Mouse (Mus musculus): ENCODE results near the gene March6. TPM values are rescaled to one million over a fixed set of nuclear protein-coding genes. Genes with fewer than 3 reads are reported as not detected.

Gene March6
- polyA plus RNA-seq, 1 experiment from 2014 or later = 28.2 TPM

DNA sequence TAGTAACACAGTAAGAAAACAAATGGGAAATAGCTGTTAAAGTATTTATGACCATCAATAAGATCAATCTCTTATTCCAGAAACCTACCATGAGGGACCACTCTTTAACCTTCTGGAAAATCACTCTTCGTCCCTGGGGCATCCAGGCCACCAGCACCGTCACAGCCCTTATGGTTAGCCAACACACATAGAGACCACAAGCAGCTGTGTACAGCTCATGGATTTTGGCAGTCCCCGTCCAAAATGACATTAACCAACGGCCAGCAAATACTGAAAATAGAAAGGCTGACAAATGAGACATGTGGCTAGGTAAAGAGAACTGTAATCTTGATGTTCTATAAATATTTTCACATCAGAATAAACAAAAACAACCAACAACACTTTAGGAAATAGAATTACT is 59.3 kb downstream of the March6 start:
- peaks cover 13% of the 10 kb centered on the region for H3K36me3 ChIP-seq (ENCODE audit: control insufficient read depth, insufficient read depth, low read length)
- H3K4me2 ChIP-seq (ENCODE audit: low read depth, low read length) = no peak overlapping the region
- H3K4me1 ChIP-seq (replicated peaks; ENCODE audit: control insufficient read depth, insufficient read depth, low read length) = peaks cover 2% of the 10 kb centered on the region; the same call in 1 of the 2 replicates
- ATAC-seq (ENCODE audit: low read depth) = no peak
- WGBS = 93% methylated on average over 4 of the region's 4 CpGs
- H3K9me3 ChIP-seq (ENCODE audit: control insufficient read depth, low read length) = no peaks in the 10 kb centered on the region
- no peak overlapping the region for H3K27ac ChIP-seq (ENCODE audit: low read length)
- no peaks in the 10 kb centered on the region for H3K27me3 ChIP-seq (ENCODE audit: control insufficient read depth, insufficient read depth, low read depth, low read length)
- H3K9ac ChIP-seq (ENCODE audit: low read length) = no peak overlapping the region
- H3K4me3 ChIP-seq (ENCODE audit: low read length) = no peak overlapping the region

DNA sequence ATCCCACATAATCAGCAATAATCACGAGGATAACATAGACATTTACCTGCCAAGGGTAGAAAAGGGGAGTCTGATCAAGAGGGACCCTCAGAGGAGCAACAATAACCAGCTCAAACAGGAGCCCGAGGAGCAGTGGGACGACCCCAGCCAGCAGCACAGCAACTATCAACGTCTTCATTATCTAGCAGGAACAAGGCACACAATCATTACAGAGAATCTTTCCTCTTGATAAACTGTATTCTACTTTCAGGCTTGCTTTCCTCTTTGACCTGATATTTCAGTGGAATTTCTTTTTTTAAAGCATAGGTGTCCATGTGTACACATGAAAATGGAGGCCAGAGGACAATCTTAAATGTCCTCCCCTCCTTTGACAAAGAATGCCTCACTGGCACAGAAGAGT is 61.4 kb downstream of the March6 start:
- no peaks in the 10 kb centered on the region for H3K27me3 ChIP-seq (ENCODE audit: control insufficient read depth, insufficient read depth, low read depth, low read length)
- H3K9me3 ChIP-seq (ENCODE audit: control insufficient read depth, low read length) = no peaks in the 10 kb centered on the region
- H3K9ac ChIP-seq (ENCODE audit: low read length) = no peak overlapping the region
- ATAC-seq (ENCODE audit: low read depth) = no peak
- peaks cover 2% of the 10 kb centered on the region; the same call in 1 of the 2 replicates for H3K4me1 ChIP-seq (replicated peaks; ENCODE audit: control insufficient read depth, insufficient read depth, low read length)
- WGBS = 85% methylated on average over 4 of the region's 4 CpGs
- H3K27ac ChIP-seq (ENCODE audit: low read length) = no peak overlapping the region
- no peak overlapping the region for H3K4me2 ChIP-seq (ENCODE audit: low read depth, low read length)
- H3K36me3 ChIP-seq (ENCODE audit: control insufficient read depth, insufficient read depth, low read length) = peaks cover 23% of the 10 kb centered on the region
- no peak overlapping the region for H3K4me3 ChIP-seq (ENCODE audit: low read length)

DNA sequence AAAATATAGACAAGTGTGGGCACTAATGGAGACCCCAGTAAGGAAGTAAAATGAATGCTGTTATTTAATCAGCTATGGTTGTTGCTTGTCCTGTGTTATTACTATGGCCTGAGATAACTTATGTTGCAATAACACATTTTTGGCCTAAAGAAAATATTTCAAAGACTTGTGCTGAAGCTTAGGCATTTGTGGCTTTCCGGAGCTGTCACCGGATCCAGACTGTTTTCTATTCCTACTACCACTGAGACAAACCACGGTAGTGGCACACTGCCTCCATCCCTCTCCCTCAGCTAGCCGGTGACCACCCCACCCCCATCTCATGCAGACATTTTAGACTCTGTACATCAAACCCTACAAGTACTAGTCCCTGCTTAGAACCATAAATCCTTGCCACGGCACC is 62.0 kb downstream of the March6 start:
- Histone ChIP-seq H3K4me3 (ENCODE audit: low read length) (no peak overlapping the region), H3K9me3 (ENCODE audit: control insufficient read depth, low read length) (no peaks in the 10 kb centered on the region), H3K36me3 (ENCODE audit: control insufficient read depth, insufficient read depth, low read length) (peaks cover 25% of the 10 kb centered on the region), H3K27ac (ENCODE audit: low read length) (no peak overlapping the region), H3K4me2 (ENCODE audit: low read depth, low read length) (no peak overlapping the region), H3K4me1 (replicated peaks; ENCODE audit: control insufficient read depth, insufficient read depth, low read length) (0 out of 2 replicates have a peak, but pooled peaks cover 2% of the 10 kb centered on the region), H3K9ac (ENCODE audit: low read length) (no peak overlapping the region), H3K27me3 (ENCODE audit: control insufficient read depth, insufficient read depth, low read depth, low read length) (no peaks in the 10 kb centered on the region)
- ATAC-seq (ENCODE audit: low read depth) = no peak
- WGBS = 87% methylated on average over 5 of the region's 5 CpGs

DNA sequence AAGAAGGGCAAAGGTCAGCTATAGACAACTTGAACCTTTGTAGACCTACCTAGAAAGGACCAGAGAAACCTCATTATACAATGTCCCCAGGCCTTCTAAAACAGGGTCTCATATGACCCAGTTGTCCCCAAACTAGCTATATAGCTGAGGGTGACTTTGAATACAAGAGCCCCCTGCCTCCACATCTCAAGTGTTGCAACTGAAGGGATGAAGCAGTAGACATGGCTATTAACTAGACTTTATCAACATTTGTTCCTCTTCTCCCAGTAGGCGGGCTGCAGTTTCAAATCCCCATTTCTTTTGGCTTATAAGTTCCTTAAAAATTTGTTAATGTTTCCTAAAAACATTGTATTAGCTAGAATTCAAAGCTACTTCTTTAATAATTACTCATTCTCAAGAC is 64.1 kb downstream of the March6 start:
- Histone ChIP-seq H3K36me3 (ENCODE audit: control insufficient read depth, insufficient read depth, low read length) (peaks cover 39% of the 10 kb centered on the region), H3K4me2 (ENCODE audit: low read depth, low read length) (no peak overlapping the region)
- 91% methylated on average over 1 of the region's 1 CpGs for WGBS

DNA sequence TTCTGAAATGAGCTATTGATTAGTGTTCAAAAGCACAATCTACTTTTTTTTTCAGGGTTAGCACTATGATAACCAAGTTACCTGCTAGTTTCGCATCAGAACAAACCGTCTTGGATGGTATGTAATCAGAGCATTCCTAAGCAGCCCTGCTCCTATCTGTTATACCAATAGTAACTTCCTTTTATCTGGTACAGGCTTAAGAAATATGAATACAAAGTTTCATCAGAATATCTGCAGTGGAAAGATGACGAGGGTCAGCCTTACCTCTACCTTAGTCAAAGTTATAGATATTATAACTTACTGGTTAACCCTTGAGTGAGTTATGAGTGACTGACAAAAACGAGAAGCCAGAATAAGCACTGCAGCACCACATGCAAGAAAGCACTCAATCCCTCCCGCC is 64.6 kb downstream of the March6 start:
- no peaks in the 10 kb centered on the region for H3K9me3 ChIP-seq (ENCODE audit: control insufficient read depth, low read length)
- H3K9ac ChIP-seq (ENCODE audit: low read length) = no peak overlapping the region
- no peak overlapping the region for H3K4me3 ChIP-seq (ENCODE audit: low read length)
- no peak overlapping the region for H3K27ac ChIP-seq (ENCODE audit: low read length)
- H3K4me1 ChIP-seq (replicated peaks; ENCODE audit: control insufficient read depth, insufficient read depth, low read length) = no peaks in the 10 kb centered on the region
- no peak for ATAC-seq (ENCODE audit: low read depth)
- peaks cover 42% of the 10 kb centered on the region for H3K36me3 ChIP-seq (ENCODE audit: control insufficient read depth, insufficient read depth, low read length)
- no peaks in the 10 kb centered on the region for H3K27me3 ChIP-seq (ENCODE audit: control insufficient read depth, insufficient read depth, low read depth, low read length)
- WGBS = 88% methylated on average over 5 of the region's 5 CpGs
- no peak overlapping the region for H3K4me2 ChIP-seq (ENCODE audit: low read depth, low read length)

More for the DNA sequence above, 64.1 kb downstream of the March6 start:
- Histone ChIP-seq H3K9me3 (ENCODE audit: control insufficient read depth, low read length) (no peaks in the 10 kb centered on the region), H3K4me3 (ENCODE audit: low read length) (no peak overlapping the region), H3K27me3 (ENCODE audit: control insufficient read depth, insufficient read depth, low read depth, low read length) (no peaks in the 10 kb centered on the region), H3K9ac (ENCODE audit: low read length) (no peak overlapping the region), H3K4me1 (replicated peaks; ENCODE audit: control insufficient read depth, insufficient read depth, low read length) (no peaks in the 10 kb centered on the region), H3K27ac (ENCODE audit: low read length) (no peak overlapping the region)
- ATAC-seq (ENCODE audit: low read depth) = no peak

DNA sequence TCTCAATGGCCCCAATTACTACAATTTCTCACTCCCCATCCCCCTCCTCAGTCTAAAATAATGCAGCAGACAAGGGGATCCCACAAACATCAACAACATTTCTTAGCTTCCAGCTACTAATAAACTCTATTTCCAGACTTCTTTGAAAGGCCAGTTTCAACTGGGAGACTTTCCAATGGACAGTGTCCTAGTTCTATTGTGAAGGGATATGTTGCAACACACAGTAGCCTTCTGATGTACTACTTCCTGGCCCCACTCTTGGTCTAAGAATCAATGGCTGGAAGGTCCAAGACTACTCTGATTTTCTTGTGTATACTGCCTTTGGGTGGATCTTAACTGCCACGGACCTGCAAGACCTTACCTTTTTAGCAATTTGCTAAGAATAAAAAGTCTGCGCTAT is 65.0 kb downstream of the March6 start:
- ATAC-seq (ENCODE audit: low read depth) = no peak
- H3K36me3 ChIP-seq (ENCODE audit: control insufficient read depth, insufficient read depth, low read length) = peaks cover 45% of the 10 kb centered on the region
- no peak overlapping the region for H3K4me3 ChIP-seq (ENCODE audit: low read length)
- no peak overlapping the region for H3K27ac ChIP-seq (ENCODE audit: low read length)
- H3K9ac ChIP-seq (ENCODE audit: low read length) = no peak overlapping the region
- H3K9me3 ChIP-seq (ENCODE audit: control insufficient read depth, low read length) = no peaks in the 10 kb centered on the region
- WGBS = 94% methylated on average over 2 of the region's 2 CpGs
- H3K4me2 ChIP-seq (ENCODE audit: low read depth, low read length) = no peak overlapping the region
- H3K4me1 ChIP-seq (replicated peaks; ENCODE audit: control insufficient read depth, insufficient read depth, low read length) = no peaks in the 10 kb centered on the region
- no peaks in the 10 kb centered on the region for H3K27me3 ChIP-seq (ENCODE audit: control insufficient read depth, insufficient read depth, low read depth, low read length)

DNA sequence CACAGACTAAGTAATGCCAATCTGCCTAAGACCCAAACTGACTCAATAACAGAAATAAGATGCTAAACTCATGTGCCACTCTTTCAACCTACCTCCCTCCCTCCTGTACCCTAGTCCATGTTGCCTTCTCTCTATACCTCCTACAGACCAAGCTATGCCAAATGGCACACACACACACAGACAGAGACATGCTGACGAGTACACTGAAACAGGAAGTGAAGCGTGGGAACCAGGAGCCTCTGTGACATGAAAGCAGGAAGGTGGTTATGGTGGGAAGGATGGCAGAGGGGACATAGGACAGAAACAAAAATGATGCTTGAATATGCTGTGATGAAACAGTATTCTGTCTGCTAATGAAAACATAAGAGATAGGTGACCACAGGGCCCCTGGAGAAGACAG is 70.3 kb downstream of the March6 start:
- Histone ChIP-seq H3K4me1 (replicated peaks; ENCODE audit: control insufficient read depth, insufficient read depth, low read length) (no peaks in the 10 kb centered on the region), H3K36me3 (ENCODE audit: control insufficient read depth, insufficient read depth, low read length) (peaks cover 47% of the 10 kb centered on the region), H3K9me3 (ENCODE audit: control insufficient read depth, low read length) (no peaks in the 10 kb centered on the region), H3K9ac (ENCODE audit: low read length) (no peak overlapping the region), H3K4me3 (ENCODE audit: low read length) (no peak overlapping the region), H3K27me3 (ENCODE audit: control insufficient read depth, insufficient read depth, low read depth, low read length) (no peaks in the 10 kb centered on the region), H3K27ac (ENCODE audit: low read length) (no peak overlapping the region), H3K4me2 (ENCODE audit: low read depth, low read length) (no peak overlapping the region)
- ATAC-seq (ENCODE audit: low read depth) = no peak
- WGBS = 78% methylated on average over 2 of the region's 2 CpGs

DNA sequence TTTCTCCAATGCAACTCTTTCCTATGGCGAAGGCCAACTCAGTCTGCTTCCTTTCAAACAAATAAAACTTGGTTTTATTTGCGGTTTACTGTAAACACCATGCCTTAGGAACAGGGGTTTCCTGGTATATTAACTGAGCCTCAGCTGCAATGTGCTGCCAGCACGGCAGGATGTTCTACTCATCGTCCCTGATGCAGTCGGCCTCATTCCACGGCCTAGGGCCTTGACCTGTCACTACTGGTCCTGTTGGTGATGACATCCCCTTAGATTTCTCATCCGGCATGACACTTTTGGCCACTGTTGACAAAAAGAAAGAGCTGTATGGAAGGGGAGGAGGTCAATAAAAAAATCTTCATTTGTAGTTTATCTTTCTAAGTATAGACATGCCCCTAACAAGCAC is 72.8 kb downstream of the March6 start:
- ATAC-seq (ENCODE audit: low read depth) = no peak
- Histone ChIP-seq H3K27me3 (ENCODE audit: control insufficient read depth, insufficient read depth, low read depth, low read length) (no peaks in the 10 kb centered on the region), H3K27ac (ENCODE audit: low read length) (no peak overlapping the region), H3K4me1 (replicated peaks; ENCODE audit: control insufficient read depth, insufficient read depth, low read length) (peaks cover 2% of the 10 kb centered on the region; the same call in 1 of the 2 replicates), H3K36me3 (ENCODE audit: control insufficient read depth, insufficient read depth, low read length) (peaks cover 40% of the 10 kb centered on the region), H3K9ac (ENCODE audit: low read length) (no peak overlapping the region), H3K4me3 (ENCODE audit: low read length) (no peak overlapping the region), H3K4me2 (ENCODE audit: low read depth, low read length) (no peak overlapping the region), H3K9me3 (ENCODE audit: control insufficient read depth, low read length) (no peaks in the 10 kb centered on the region)
- WGBS = 82% methylated on average over 7 of the region's 7 CpGs

DNA sequence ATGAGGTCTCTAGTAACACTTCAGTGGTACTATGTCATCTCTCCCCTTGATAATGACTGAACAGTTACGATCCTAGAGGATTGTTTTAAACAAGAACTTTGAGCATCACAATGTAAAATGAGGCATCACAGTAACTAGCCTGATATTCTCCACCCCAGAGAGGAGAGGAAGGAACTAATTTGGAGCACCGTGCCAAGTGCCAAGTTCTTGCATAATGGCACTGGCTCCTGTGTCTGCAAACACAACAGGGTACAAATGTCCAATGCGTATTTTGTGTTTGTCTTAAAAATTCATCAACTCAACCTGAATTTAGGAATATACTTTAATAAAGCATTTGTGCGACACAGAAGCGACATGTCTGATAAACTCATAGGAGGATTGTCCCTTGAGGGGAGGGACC is 74.5 kb downstream of the March6 start:
- 78% methylated on average over 5 of the region's 5 CpGs for WGBS
- H3K36me3 ChIP-seq (ENCODE audit: control insufficient read depth, insufficient read depth, low read length) = peaks cover 28% of the 10 kb centered on the region
- no peaks in the 10 kb centered on the region for H3K27me3 ChIP-seq (ENCODE audit: control insufficient read depth, insufficient read depth, low read depth, low read length)
- H3K9ac ChIP-seq (ENCODE audit: low read length) = no peak overlapping the region
- H3K4me3 ChIP-seq (ENCODE audit: low read length) = no peak overlapping the region
- no peak overlapping the region for H3K27ac ChIP-seq (ENCODE audit: low read length)
- no peaks in the 10 kb centered on the region for H3K9me3 ChIP-seq (ENCODE audit: control insufficient read depth, low read length)
- ATAC-seq (ENCODE audit: low read depth) = no peak
- peaks cover 13% of the 10 kb centered on the region for H3K4me1 ChIP-seq (replicated peaks; ENCODE audit: control insufficient read depth, insufficient read depth, low read length)
- H3K4me2 ChIP-seq (ENCODE audit: low read depth, low read length) = no peak overlapping the region

DNA sequence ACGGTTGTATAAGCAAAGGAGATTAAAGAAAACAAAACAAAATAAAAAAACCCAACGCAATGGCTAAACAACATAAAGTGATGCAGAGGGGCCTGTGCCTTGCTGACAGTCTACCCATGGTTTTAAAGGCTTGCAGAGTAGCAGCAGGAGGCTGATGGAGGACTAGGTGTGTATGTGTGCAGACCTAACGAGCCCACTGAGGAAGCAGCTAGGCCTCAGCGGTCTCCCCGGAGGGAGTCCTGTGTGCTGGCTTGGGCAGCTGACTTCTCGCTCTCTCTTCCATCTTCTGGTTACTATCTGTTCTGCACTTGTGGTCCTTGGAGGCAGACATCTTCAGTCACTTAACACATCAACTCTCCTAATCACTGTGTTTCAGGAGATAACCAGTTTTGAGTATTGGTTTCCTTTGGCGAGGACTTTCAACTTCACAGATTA is 76.0 kb downstream of the March6 start:
- 58% methylated on average over 7 of the region's 7 CpGs for WGBS
- no peak overlapping the region for H3K4me2 ChIP-seq (ENCODE audit: low read depth, low read length)
- ATAC-seq (ENCODE audit: low read depth) = no peak
- H3K27me3 ChIP-seq (ENCODE audit: control insufficient read depth, insufficient read depth, low read depth, low read length) = no peaks in the 10 kb centered on the region
- H3K4me3 ChIP-seq (ENCODE audit: low read length) = no peak overlapping the region
- no peak overlapping the region for H3K27ac ChIP-seq (ENCODE audit: low read length)
- peaks cover 18% of the 10 kb centered on the region for H3K36me3 ChIP-seq (ENCODE audit: control insufficient read depth, insufficient read depth, low read length)
- no peaks in the 10 kb centered on the region for H3K9me3 ChIP-seq (ENCODE audit: control insufficient read depth, low read length)
- peaks cover 13% of the 10 kb centered on the region for H3K4me1 ChIP-seq (replicated peaks; ENCODE audit: control insufficient read depth, insufficient read depth, low read length)
- no peak overlapping the region for H3K9ac ChIP-seq (ENCODE audit: low read length)
